Mouse (Mus musculus) CH12.LX (cell line): ENCODE measurements around the gene Flt1. TPM values are rescaled to one million over a fixed set of nuclear protein-coding genes. Genes with fewer than 3 reads are reported as not detected.

ENCODE experiments used
- DNase-seq: peaks from one replicate; pipeline ENCODE4 v3.0.0-alpha.2; 2013; ENCODE audit errors: extremely low read depth
- H3K27ac ChIP-seq: 2 replicates; pipeline ENCODE4 v1.5.1; 2012; ENCODE audit warnings: low read depth, mild to moderate bottlenecking, control low read depth, moderate library complexity; ENCODE audit not compliant: insufficient read depth
- H3K27me3 ChIP-seq: replicated peaks from 2 replicates; pipeline ENCODE3; 2012; ENCODE audit warnings: inconsistent platforms
- H3K36me3 ChIP-seq, 2 experiments: replicated peaks in 1 of 2; 2 replicates each; pipeline versions ENCODE3 to v1.6.1; 2012; ENCODE audit warnings: inconsistent platforms in 1 of 2, low read length in 1 of 2, mild to moderate bottlenecking in 1 of 2, mixed read lengths in 1 of 2, moderate library complexity in 1 of 2; ENCODE audit not compliant: control insufficient read depth in 1 of 2, insufficient read depth in 1 of 2
- H3K4me1 ChIP-seq, 2 experiments: 2 replicates each; pipeline ENCODE4 v1.6.1; 2012; ENCODE audit warnings: inconsistent platforms in 1 of 2, moderate library complexity in 1 of 2; ENCODE audit not compliant: insufficient read depth in 2 of 2, control insufficient read depth in 1 of 2
- H3K4me2 ChIP-seq: 2 replicates; pipeline ENCODE4 v1.6.1; 2012; ENCODE audit warnings: low read depth, mild to moderate bottlenecking, control low read depth; ENCODE audit not compliant: poor library complexity, insufficient read depth, severe bottlenecking
- H3K4me3 ChIP-seq, 3 experiments: fragments of 150-350 bp in 1 of 3; sonication (generic) in 1 of 3; replicated peaks in 1 of 3; 2 replicates each; pipeline versions ENCODE3 to v1.5.1; 2011 to 2012; ENCODE audit warnings: low read depth in 2 of 3, low read length in 2 of 3, mild to moderate bottlenecking in 2 of 3, moderate library complexity in 2 of 3, control low read depth in 1 of 3, improper control_type of control experiment in 1 of 3, inconsistent platforms in 1 of 3, mixed read lengths in 1 of 3; ENCODE audit not compliant: poor library complexity in 1 of 3
- H3K79me2 ChIP-seq: replicated peaks from 2 replicates; pipeline ENCODE4 v1.6.1; 2012; ENCODE audit warnings: mild to moderate bottlenecking, moderate library complexity; ENCODE audit not compliant: control insufficient read depth, poor library complexity, insufficient read depth, severe bottlenecking; ENCODE audit errors: extremely low read depth
- H3K9ac ChIP-seq: 2 replicates; pipeline ENCODE4 v1.6.1; 2012; ENCODE audit warnings: low read depth, mild to moderate bottlenecking, control low read depth, moderate library complexity; ENCODE audit not compliant: insufficient read depth
- H3K9me3 ChIP-seq: replicated peaks from 2 replicates; pipeline ENCODE3; 2012; ENCODE audit warnings: low read length, inconsistent platforms, mixed read lengths
- BHLHE40 ChIP-seq: IDR thresholded peaks from 2 replicates; pipeline ENCODE4 v1.6.1; 2011; ENCODE audit warnings: mild to moderate bottlenecking, low read depth, low read length, improper control_type of control experiment
- CHD2 ChIP-seq: IDR thresholded peaks from 2 replicates; pipeline ENCODE4 v1.6.1; 2011; ENCODE audit warnings: low read length, improper control_type of control experiment
- CTCF ChIP-seq, 2 experiments: IDR thresholded peaks in 1 of 2; conservative IDR thresholded peaks in 1 of 2; 2 replicates each; pipeline ENCODE4 v1.5.1; 2011 to 2012; ENCODE audit warnings: low read depth in 2 of 2, low read length in 2 of 2, improper control_type of control experiment in 1 of 2, inconsistent platforms in 1 of 2, mild to moderate bottlenecking in 1 of 2, moderate library complexity in 1 of 2
- EP300 ChIP-seq: IDR thresholded peaks from 2 replicates; pipeline ENCODE4 v1.6.1; 2011; ENCODE audit warnings: low read length, improper control_type of control experiment
- GABPA ChIP-seq: IDR thresholded peaks from 2 replicates; pipeline ENCODE4 v1.6.1; 2012; ENCODE audit warnings: low read depth, low read length, improper control_type of control experiment, inconsistent platforms; ENCODE audit not compliant: insufficient replicate concordance
- IRF4 ChIP-seq: IDR thresholded peaks from 2 replicates; pipeline ENCODE4 v1.6.1; 2014; ENCODE audit warnings: low read depth, mild to moderate bottlenecking, inconsistent platforms, low read length, improper control_type of control experiment
- JUND ChIP-seq: conservative IDR thresholded peaks from 2 replicates; pipeline ENCODE4 v1.6.1; 2011; ENCODE audit warnings: low read depth, low read length, improper control_type of control experiment
- KAT2A ChIP-seq: IDR thresholded peaks from 2 replicates; pipeline ENCODE4 v1.6.1; 2012; ENCODE audit warnings: low read length, improper control_type of control experiment, inconsistent platforms; ENCODE audit not compliant: insufficient replicate concordance
- MAFK ChIP-seq: IDR thresholded peaks from 2 replicates; pipeline ENCODE4 v1.6.1; 2011; ENCODE audit warnings: low read length, improper control_type of control experiment; ENCODE audit not compliant: insufficient replicate concordance
- MAX ChIP-seq: IDR thresholded peaks from 2 replicates; pipeline ENCODE4 v1.6.1; 2011; ENCODE audit warnings: low read length, improper control_type of control experiment
- MAZ ChIP-seq: IDR thresholded peaks from 2 replicates; pipeline ENCODE4 v1.6.1; 2012; ENCODE audit warnings: low read depth, mild to moderate bottlenecking, inconsistent platforms, low read length, improper control_type of control experiment, moderate library complexity
- MEF2A ChIP-seq: IDR thresholded peaks from 2 replicates; pipeline ENCODE4 v1.6.1; 2014; ENCODE audit warnings: low read depth, mild to moderate bottlenecking, inconsistent platforms, low read length, improper control_type of control experiment, borderline replicate concordance
- MYC ChIP-seq: IDR thresholded peaks from 2 replicates; pipeline ENCODE4 v1.6.1; 2011; ENCODE audit warnings: low read depth, mild to moderate bottlenecking, improper control_type of control experiment, low read length
- NELFE ChIP-seq: IDR thresholded peaks from 2 replicates; pipeline ENCODE4 v1.6.1; 2011; ENCODE audit warnings: low read depth, low read length, improper control_type of control experiment
- PAX5 ChIP-seq: IDR thresholded peaks from 2 replicates; pipeline ENCODE4 v1.6.1; 2012; ENCODE audit warnings: low read length, inconsistent platforms, mixed read lengths
- RCOR1 ChIP-seq: conservative IDR thresholded peaks from 2 replicates; pipeline ENCODE4 v1.6.1; 2012; ENCODE audit warnings: low read depth, mild to moderate bottlenecking, inconsistent platforms, low read length, improper control_type of control experiment
- SIN3A ChIP-seq: IDR thresholded peaks from 2 replicates; pipeline ENCODE4 v1.6.1; 2012; ENCODE audit warnings: low read length, improper control_type of control experiment, inconsistent platforms
- SMC3 ChIP-seq: IDR thresholded peaks from 2 replicates; pipeline ENCODE4 v1.6.1; 2011; ENCODE audit warnings: low read depth, low read length, improper control_type of control experiment
- TBP ChIP-seq: conservative IDR thresholded peaks from 2 replicates; pipeline ENCODE4 v1.6.1; 2011; ENCODE audit warnings: low read depth, low read length, improper control_type of control experiment
- UBTF ChIP-seq: IDR thresholded peaks from 2 replicates; pipeline ENCODE4 v1.6.1; 2012; ENCODE audit warnings: low read depth, mild to moderate bottlenecking, inconsistent platforms, low read length, improper control_type of control experiment, moderate library complexity
- USF1 ChIP-seq: IDR thresholded peaks from 2 replicates; pipeline ENCODE4 v1.6.1; 2014; ENCODE audit warnings: low read depth, mild to moderate bottlenecking, inconsistent platforms, low read length, improper control_type of control experiment
- USF2 ChIP-seq: conservative IDR thresholded peaks from 2 replicates; pipeline ENCODE4 v1.6.1; 2011; ENCODE audit warnings: low read depth, low read length, improper control_type of control experiment
- dilution Hi-C: fragments of 300-500 bp; cut with MboI; formaldehyde crosslinking; loops from 2 replicates; pipeline ENCODE4 v1.14.3; 2020; ENCODE audit warnings: low sequenced_read_pairs; ENCODE audit not compliant: extremely low pct_unique_long_range_greater_than_20kb, extremely low pct_ligation_motif_present
- in situ Hi-C: fragments of 300-500 bp; cut with MboI; formaldehyde crosslinking; loops from 3 replicates; pipeline ENCODE4 v1.14.3; 2019; ENCODE audit warnings: low sequenced_read_pairs, low pct_ligation_motif_present, low pct_unique_long_range_greater_than_20kb, mixed read lengths
- polyA plus RNA-seq: library from polyadenylated mRNA; unstranded; fragments of >175 nt; gene quantifications from 2 replicates; pipeline ENCODE4 v1.2.1, GENCODE M21; 2012; ENCODE audit warnings: low read depth; ENCODE audit not compliant: insufficient read length
- total RNA-seq, 2 experiments: library from RNA; depleted of rRNA; stranded (reverse); fragments of 300-350 nt in 1 of 2; fragments of >200 nt in 1 of 2; gene quantifications; 2 replicates each; pipeline ENCODE4 v1.2.3; 2012 to 2014

Flt1 gene
- total and polyA plus RNA-seq, 3 experiments, result 0.27 to 0.94 (median 0.47) TPM

DNA sequence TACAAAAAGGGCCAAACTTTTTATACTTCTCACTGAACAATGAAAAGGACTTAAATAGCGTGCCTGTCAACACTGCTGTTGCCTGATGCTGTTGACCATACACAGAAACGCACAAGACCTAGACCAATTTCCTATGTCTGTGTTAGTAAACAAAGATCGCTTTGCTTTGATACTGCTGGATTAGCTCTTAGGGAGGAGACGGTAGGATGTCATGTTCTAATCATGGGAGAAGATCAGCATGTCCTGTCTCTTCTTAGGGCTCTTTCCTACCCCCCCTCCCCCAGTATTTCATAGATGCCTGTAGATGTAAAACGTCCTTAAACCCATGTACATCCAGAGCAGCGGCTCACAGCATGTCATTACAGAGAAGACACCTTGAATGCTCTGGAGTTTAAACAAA lies 44.1 kb upstream of the Flt1 start:
- no peak overlapping the region for H3K9ac ChIP-seq
- H3K4me3 ChIP-seq, result no peak overlapping the region
- no peak for DNase-seq
- no peak for TF ChIP-seq NELFE
- no peak for TF ChIP-seq KAT2A
- TF ChIP-seq EP300, result no peak
- H3K9me3 ChIP-seq, result no peaks in the 10 kb centered on the region
- H3K36me3 ChIP-seq, result no peaks in the 10 kb centered on the region
- H3K79me2 ChIP-seq, result no peaks in the 10 kb centered on the region
- no peaks in the 10 kb centered on the region for H3K4me1 ChIP-seq
- H3K27ac ChIP-seq, result no peak overlapping the region
- in situ Hi-C loops (no loop called here), dilution Hi-C loops (no loop called here)
- no peak overlapping the region for H3K4me2 ChIP-seq
- no peaks in the 10 kb centered on the region for H3K27me3 ChIP-seq

DNA sequence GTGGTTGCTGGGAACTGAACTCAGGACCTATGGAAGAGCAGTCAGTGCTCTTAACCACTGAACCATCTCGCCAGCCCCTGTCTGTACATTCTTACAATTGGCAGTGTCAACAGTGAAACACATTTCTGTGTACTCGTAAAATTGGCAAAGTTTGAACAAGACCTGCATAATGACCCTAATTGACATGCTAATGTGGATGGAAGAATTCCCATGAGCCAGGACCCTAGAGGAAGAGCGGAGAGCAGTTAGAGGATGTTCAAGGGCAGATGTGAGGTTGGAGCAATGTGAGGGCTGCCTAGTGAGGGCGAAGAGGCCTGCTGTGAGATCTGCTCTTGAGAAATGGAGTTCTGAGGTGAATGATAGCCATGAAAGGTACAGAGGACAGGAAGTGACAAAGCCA lies 38.2 kb upstream of the Flt1 start:
- in situ Hi-C loops, result no loop called here
- 0 out of 4 replicates have a peak, but pooled peaks cover 0 to 3% of the 10 kb centered on the region in 2 experiments for H3K4me1 ChIP-seq

DNA sequence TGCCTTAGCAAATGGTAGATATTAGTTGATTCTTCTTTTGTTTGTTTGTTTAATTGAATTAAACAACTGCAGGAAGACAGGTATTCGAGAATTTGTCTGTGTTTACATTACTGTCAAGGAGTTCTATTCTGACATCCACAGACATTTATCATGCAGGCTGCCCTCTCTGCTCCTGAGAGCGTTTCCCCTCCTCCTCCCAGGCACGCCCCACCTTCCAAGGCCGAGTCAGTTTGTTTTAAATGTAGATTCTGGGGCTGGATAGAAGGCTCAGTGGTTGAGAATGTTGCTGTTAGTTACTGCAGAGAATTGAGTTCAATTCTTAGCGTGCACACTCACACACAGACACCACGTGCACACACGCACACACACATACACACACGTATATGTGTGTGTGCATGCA lies 36.2 kb upstream of the Flt1 start:
- Histone ChIP-seq H3K79me2 (no peaks in the 10 kb centered on the region), H3K4me1 (peaks cover 3 to 8% of the 10 kb centered on the region in 2 experiments; a peak in 1 of 4 replicates), H3K9ac (no peak overlapping the region), H3K4me2 (no peak overlapping the region), H3K4me3 (no peak overlapping the region), H3K36me3 (no peaks in the 10 kb centered on the region), H3K9me3 (no peaks in the 10 kb centered on the region), H3K27me3 (no peaks in the 10 kb centered on the region), H3K27ac (no peak overlapping the region)
- in situ Hi-C loops, result no loop called here
- TF ChIP-seq GABPA, result no peak
- TF ChIP-seq TBP, result no peak
- TF ChIP-seq SMC3, result no peak
- TF ChIP-seq UBTF, result no peak
- TF ChIP-seq PAX5, result no peak
- TF ChIP-seq MYC, result no peak
- no peak for TF ChIP-seq MAX
- TF ChIP-seq USF2, result no peak
- TF ChIP-seq SIN3A, result no peak
- DNase-seq, result no peak
- dilution Hi-C loops, result no loop called here

More for the DNA sequence above, 38.2 kb upstream of the Flt1 start:
- Histone ChIP-seq H3K4me2 (no peak overlapping the region), H3K36me3 (no peaks in the 10 kb centered on the region), H3K79me2 (no peaks in the 10 kb centered on the region), H3K9me3 (no peaks in the 10 kb centered on the region), H3K9ac (no peak overlapping the region), H3K27ac (no peak overlapping the region), H3K27me3 (no peaks in the 10 kb centered on the region), H3K4me3 (no peak overlapping the region)
- dilution Hi-C loops, result no loop called here
- DNase-seq, result no peak
- TF ChIP-seq GABPA (no peak), USF2 (no peak), KAT2A (no peak), USF1 (no peak), BHLHE40 (no peak), JUND (no peak), IRF4 (no peak), EP300 (no peak), CTCF (conservative IDR thresholded peaks at IDR 0.05 in 1 of 2, IDR thresholded peaks at IDR 0.05 in 1 of 2; ENCODE audit: low read depth in 2 of 2, low read length in 2 of 2) (no peak), UBTF (no peak), NELFE (no peak), CHD2 (no peak), MEF2A (no peak), MAFK (no peak), MAZ (no peak), TBP (no peak), RCOR1 (no peak)
